Mouse (Mus musculus) bone marrow macrophage, adult 2 months (primary cell): Measurements from ENCODE around the gene Kcnrg.

Source experiments
- CTCF ChIP-seq: IDR thresholded peaks from 2 replicates; pipeline ENCODE4 v1.5.1; 2012; ENCODE audit warnings: low read depth, mild to moderate bottlenecking, low read length, moderate library complexity
- POLR2A ChIP-seq: IDR thresholded peaks from 2 replicates; pipeline ENCODE4 v1.6.1; 2012; ENCODE audit warnings: mild to moderate bottlenecking, low read depth, low read length, borderline replicate concordance

DNA sequence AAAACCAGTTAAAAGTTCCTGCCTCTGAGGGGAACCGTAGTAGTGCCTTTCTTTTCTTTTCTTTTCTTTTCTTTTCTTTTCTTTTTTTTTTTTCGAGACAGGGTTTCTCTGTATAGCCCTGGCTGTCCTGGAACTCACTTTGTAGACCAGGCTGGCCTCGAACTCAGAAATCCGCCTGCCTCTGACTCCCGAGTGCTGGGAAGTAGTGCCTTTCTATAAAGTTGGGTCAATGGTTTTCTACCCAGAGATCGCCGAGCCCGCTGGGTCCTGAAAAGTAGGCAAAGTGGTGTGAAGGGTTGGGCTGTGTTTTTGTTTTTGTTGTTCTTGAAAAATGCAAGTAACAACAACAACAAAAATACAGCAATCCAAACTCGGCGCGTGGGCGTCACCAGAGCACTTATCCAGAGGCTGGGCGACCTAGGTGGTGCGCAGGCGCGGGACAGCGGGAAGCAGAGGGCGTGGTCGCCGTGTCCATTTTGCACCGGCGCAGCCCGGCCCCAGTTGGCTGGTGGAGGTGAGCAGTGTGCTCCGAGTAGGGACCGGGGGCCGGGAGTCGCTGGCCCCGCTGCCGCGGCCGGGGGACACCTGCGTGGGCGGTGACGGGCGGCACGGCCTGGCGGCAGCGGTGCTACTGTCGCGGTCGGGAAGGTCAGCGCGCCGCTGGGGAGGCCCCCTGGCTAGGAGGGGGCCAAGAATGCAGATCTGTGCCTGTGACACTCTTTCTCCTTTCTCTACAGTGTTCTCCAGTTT, 8.0 kb upstream of the Kcnrg start:
- no peak for TF ChIP-seq POLR2A
- no peak for TF ChIP-seq CTCF
